Mouse (Mus musculus): Measurements from ENCODE around the gene Lgals8. TPM values are rescaled to one million over a fixed set of nuclear protein-coding genes. Genes with fewer than 3 reads are reported as not detected.

Lgals8 gene
- total RNA-seq, 1 experiment = 8.0 TPM

- Histone ChIP-seq H3K4me3 (ENCODE audit: insufficient read depth in 1 of 2, low read depth in 1 of 2, low read length in 2 of 2, poor library complexity in 1 of 2, severe bottlenecking in 1 of 2) (no peak overlapping the region), H3K36me3 (ENCODE audit: control insufficient read depth, insufficient read depth, low read length, poor library complexity, severe bottlenecking) (no peaks in the 10 kb centered on the region), H3K9me3 (ENCODE audit: control insufficient read depth, insufficient read depth, low read depth, low read length) (no peaks in the 10 kb centered on the region), H3K9ac (ENCODE audit: insufficient read depth, low read depth, low read length, poor library complexity, severe bottlenecking) (no peak overlapping the region), H3K27ac (ENCODE audit: insufficient read depth, low read depth, low read length, poor library complexity, severe bottlenecking) (no peak overlapping the region), H3K4me1 (ENCODE audit: control insufficient read depth in 2 of 2, insufficient read depth in 2 of 2, low read length in 2 of 2, poor library complexity in 1 of 2) (no peaks in the 10 kb centered on the region)
- in situ Hi-C loops (cut with MboI; ENCODE audit: low sequenced_read_pairs in 2 of 2, unreplicated experiment in 2 of 2) = no loop called here
- TF ChIP-seq ZC3H11A (IDR thresholded peaks at IDR 0.05; ENCODE audit: borderline replicate concordance, low read depth, low read length) (no peak), CHD2 (IDR thresholded peaks at IDR 0.05; ENCODE audit: low read depth, low read length) (no peak), HCFC1 (IDR thresholded peaks at IDR 0.05; ENCODE audit: borderline replicate concordance, insufficient read depth, low read length) (no peak), ZNF384 (IDR thresholded peaks at IDR 0.05; ENCODE audit: low read depth, low read length) (no peak), MAFK (IDR thresholded peaks at IDR 0.05; ENCODE audit: insufficient read depth, low read depth, low read length) (no peak)
- no peak for DNase-seq (ENCODE audit: low read depth, low spot score)
Measured at GRCm38 (mm10) chr13:12497809-12498208, 33.1 kb upstream of the Lgals8 start.

- TF ChIP-seq CHD2 (IDR thresholded peaks at IDR 0.05; ENCODE audit: low read depth, low read length) (no peak), HCFC1 (IDR thresholded peaks at IDR 0.05; ENCODE audit: borderline replicate concordance, insufficient read depth, low read length) (no peak), ZC3H11A (IDR thresholded peaks at IDR 0.05; ENCODE audit: borderline replicate concordance, low read depth, low read length) (no peak), ZNF384 (IDR thresholded peaks at IDR 0.05; ENCODE audit: low read depth, low read length) (no peak), MAFK (IDR thresholded peaks at IDR 0.05; ENCODE audit: insufficient read depth, low read depth, low read length) (no peak)
- in situ Hi-C loops (cut with MboI; ENCODE audit: low sequenced_read_pairs in 2 of 2, unreplicated experiment in 2 of 2) = no loop called here
- H3K4me3 ChIP-seq (ENCODE audit: insufficient read depth in 1 of 2, low read depth in 1 of 2, low read length in 2 of 2, poor library complexity in 1 of 2, severe bottlenecking in 1 of 2) = no peak overlapping the region
- no peaks in the 10 kb centered on the region for H3K36me3 ChIP-seq (ENCODE audit: control insufficient read depth, insufficient read depth, low read length, poor library complexity, severe bottlenecking)
- no peaks in the 10 kb centered on the region for H3K9me3 ChIP-seq (ENCODE audit: control insufficient read depth, insufficient read depth, low read depth, low read length)
- no peak overlapping the region for H3K9ac ChIP-seq (ENCODE audit: insufficient read depth, low read depth, low read length, poor library complexity, severe bottlenecking)
- H3K4me1 ChIP-seq (ENCODE audit: control insufficient read depth in 2 of 2, insufficient read depth in 2 of 2, low read length in 2 of 2, poor library complexity in 1 of 2) = no peaks in the 10 kb centered on the region
- H3K27ac ChIP-seq (ENCODE audit: insufficient read depth, low read depth, low read length, poor library complexity, severe bottlenecking) = no peak overlapping the region
- DNase-seq (ENCODE audit: low read depth, low spot score) = no peak
Measured at GRCm38 (mm10) chr13:12494750-12495149, 30.0 kb upstream of the Lgals8 start.

DNA sequence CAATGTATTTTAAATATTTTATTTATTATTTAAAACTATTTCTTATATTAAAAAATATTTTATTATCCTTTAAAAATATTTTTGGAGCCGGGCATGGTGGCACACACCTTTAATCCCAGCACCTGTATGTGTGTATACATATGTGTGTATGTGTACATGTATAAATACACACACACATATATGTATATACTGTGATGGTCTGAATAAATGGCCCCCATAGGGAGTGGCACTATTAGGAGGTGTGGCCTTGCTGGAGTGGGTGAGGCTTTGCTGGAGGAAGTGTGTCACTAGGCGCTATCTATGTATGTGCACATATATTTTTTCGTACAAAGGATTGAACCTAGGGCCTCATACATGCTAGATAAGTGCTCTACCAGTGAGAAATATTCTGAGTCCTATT is 27.8 kb upstream of the Lgals8 start:
- DNase-seq (ENCODE audit: low read depth, low spot score) = no peak
- in situ Hi-C loops (cut with MboI; ENCODE audit: low sequenced_read_pairs in 2 of 2, unreplicated experiment in 2 of 2) = no loop called here
- no peak overlapping the region for H3K9ac ChIP-seq (ENCODE audit: insufficient read depth, low read depth, low read length, poor library complexity, severe bottlenecking)
- H3K4me3 ChIP-seq (ENCODE audit: insufficient read depth in 1 of 2, low read depth in 1 of 2, low read length in 2 of 2, poor library complexity in 1 of 2, severe bottlenecking in 1 of 2) = no peak overlapping the region
- H3K36me3 ChIP-seq (ENCODE audit: control insufficient read depth, insufficient read depth, low read length, poor library complexity, severe bottlenecking) = no peaks in the 10 kb centered on the region
- TF ChIP-seq HCFC1 (IDR thresholded peaks at IDR 0.05; ENCODE audit: borderline replicate concordance, insufficient read depth, low read length) = no peak
- no peak for TF ChIP-seq ZNF384 (IDR thresholded peaks at IDR 0.05; ENCODE audit: low read depth, low read length)
- no peak for TF ChIP-seq ZC3H11A (IDR thresholded peaks at IDR 0.05; ENCODE audit: borderline replicate concordance, low read depth, low read length)
- TF ChIP-seq MAFK (IDR thresholded peaks at IDR 0.05; ENCODE audit: insufficient read depth, low read depth, low read length) = no peak
- TF ChIP-seq CHD2 (IDR thresholded peaks at IDR 0.05; ENCODE audit: low read depth, low read length) = no peak
- H3K4me1 ChIP-seq (ENCODE audit: control insufficient read depth in 2 of 2, insufficient read depth in 2 of 2, low read length in 2 of 2, poor library complexity in 1 of 2) = no peaks in the 10 kb centered on the region
- H3K9me3 ChIP-seq (ENCODE audit: control insufficient read depth, insufficient read depth, low read depth, low read length) = no peaks in the 10 kb centered on the region
- no peak overlapping the region for H3K27ac ChIP-seq (ENCODE audit: insufficient read depth, low read depth, low read length, poor library complexity, severe bottlenecking)

DNA sequence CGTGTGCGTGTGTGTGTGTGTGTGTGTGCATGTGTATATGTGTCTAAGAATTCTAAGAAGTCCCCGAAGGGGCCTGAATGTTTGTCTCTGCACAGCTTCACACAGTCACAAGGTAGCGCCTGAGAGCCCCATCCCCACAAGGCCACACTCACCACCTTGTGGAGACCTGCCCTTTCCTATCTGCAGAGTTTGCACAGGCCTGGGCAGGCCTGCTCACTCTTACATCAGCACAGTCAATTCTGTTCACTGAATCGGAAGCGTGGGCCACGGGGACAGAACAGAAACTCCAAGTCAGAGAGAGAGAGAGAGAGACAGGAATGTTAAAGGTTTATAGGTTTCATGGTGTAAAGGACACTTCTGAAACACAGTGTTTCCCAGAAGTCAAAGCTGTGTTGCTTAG is 20.9 kb upstream of the Lgals8 start:
- Histone ChIP-seq H3K27ac (ENCODE audit: insufficient read depth, low read depth, low read length, poor library complexity, severe bottlenecking) (no peak overlapping the region), H3K36me3 (ENCODE audit: control insufficient read depth, insufficient read depth, low read length, poor library complexity, severe bottlenecking) (no peaks in the 10 kb centered on the region), H3K9ac (ENCODE audit: insufficient read depth, low read depth, low read length, poor library complexity, severe bottlenecking) (no peak overlapping the region), H3K4me1 (ENCODE audit: control insufficient read depth in 2 of 2, insufficient read depth in 2 of 2, low read length in 2 of 2, poor library complexity in 1 of 2) (no peaks in the 10 kb centered on the region), H3K9me3 (ENCODE audit: control insufficient read depth, insufficient read depth, low read depth, low read length) (no peaks in the 10 kb centered on the region), H3K4me3 (ENCODE audit: insufficient read depth in 1 of 2, low read depth in 1 of 2, low read length in 2 of 2, poor library complexity in 1 of 2, severe bottlenecking in 1 of 2) (no peak overlapping the region)
- in situ Hi-C loops (cut with MboI; ENCODE audit: low sequenced_read_pairs in 2 of 2, unreplicated experiment in 2 of 2) = no loop called here
- no peak for DNase-seq (ENCODE audit: low read depth, low spot score)
- TF ChIP-seq MAFK (IDR thresholded peaks at IDR 0.05; ENCODE audit: insufficient read depth, low read depth, low read length) (no peak), ZNF384 (IDR thresholded peaks at IDR 0.05; ENCODE audit: low read depth, low read length) (no peak), HCFC1 (IDR thresholded peaks at IDR 0.05; ENCODE audit: borderline replicate concordance, insufficient read depth, low read length) (no peak), CHD2 (IDR thresholded peaks at IDR 0.05; ENCODE audit: low read depth, low read length) (no peak), ZC3H11A (IDR thresholded peaks at IDR 0.05; ENCODE audit: borderline replicate concordance, low read depth, low read length) (no peak)

GRCm38 (mm10) chr13:12485197-12485596 is 20.5 kb upstream of the Lgals8 start:
- Histone ChIP-seq H3K9me3 (ENCODE audit: control insufficient read depth, insufficient read depth, low read depth, low read length) (no peaks in the 10 kb centered on the region), H3K36me3 (ENCODE audit: control insufficient read depth, insufficient read depth, low read length, poor library complexity, severe bottlenecking) (no peaks in the 10 kb centered on the region), H3K27ac (ENCODE audit: insufficient read depth, low read depth, low read length, poor library complexity, severe bottlenecking) (no peak overlapping the region), H3K9ac (ENCODE audit: insufficient read depth, low read depth, low read length, poor library complexity, severe bottlenecking) (no peak overlapping the region), H3K4me3 (ENCODE audit: insufficient read depth in 1 of 2, low read depth in 1 of 2, low read length in 2 of 2, poor library complexity in 1 of 2, severe bottlenecking in 1 of 2) (no peak overlapping the region), H3K4me1 (ENCODE audit: control insufficient read depth in 2 of 2, insufficient read depth in 2 of 2, low read length in 2 of 2, poor library complexity in 1 of 2) (no peaks in the 10 kb centered on the region)
- no peak for DNase-seq (ENCODE audit: low read depth, low spot score)
- no peak for TF ChIP-seq ZC3H11A (IDR thresholded peaks at IDR 0.05; ENCODE audit: borderline replicate concordance, low read depth, low read length)
- TF ChIP-seq ZNF384 (IDR thresholded peaks at IDR 0.05; ENCODE audit: low read depth, low read length) = no peak
- TF ChIP-seq CHD2 (IDR thresholded peaks at IDR 0.05; ENCODE audit: low read depth, low read length) = no peak
- no peak for TF ChIP-seq MAFK (IDR thresholded peaks at IDR 0.05; ENCODE audit: insufficient read depth, low read depth, low read length)
- TF ChIP-seq HCFC1 (IDR thresholded peaks at IDR 0.05; ENCODE audit: borderline replicate concordance, insufficient read depth, low read length) = no peak
- in situ Hi-C loops (cut with MboI; ENCODE audit: low sequenced_read_pairs in 2 of 2, unreplicated experiment in 2 of 2) = no loop called here
